Mouse (Mus musculus): ENCODE results near the gene Gm9821.

Gm9821 gene

DNA sequence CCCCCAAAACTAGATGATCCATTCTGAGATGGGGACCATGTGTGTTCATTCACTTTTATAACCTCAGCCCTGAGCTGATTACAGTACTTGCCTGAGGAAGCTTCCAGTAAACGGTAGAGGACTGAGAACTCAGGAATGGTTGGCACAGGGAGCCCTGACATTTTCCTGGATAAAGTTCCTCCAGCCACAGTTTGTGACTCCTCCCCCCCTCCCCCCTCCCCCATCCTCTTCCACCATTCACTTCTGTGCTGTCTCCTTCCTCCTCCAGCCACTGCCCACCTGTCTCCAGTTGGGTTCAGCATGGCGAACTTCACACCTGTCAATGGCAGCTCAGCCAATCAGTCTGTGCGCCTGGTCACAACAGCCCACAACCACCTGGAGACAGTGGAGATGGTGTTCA lies 18.6 kb upstream of the Gm9821 start, which contains the start of gene Chrm4:
Gene Chrm4 (plus strand): TSS at position 301 of the 400 bp plus-strand sequence.
- in situ Hi-C loops (cut with MboI) = no loop called here

DNA sequence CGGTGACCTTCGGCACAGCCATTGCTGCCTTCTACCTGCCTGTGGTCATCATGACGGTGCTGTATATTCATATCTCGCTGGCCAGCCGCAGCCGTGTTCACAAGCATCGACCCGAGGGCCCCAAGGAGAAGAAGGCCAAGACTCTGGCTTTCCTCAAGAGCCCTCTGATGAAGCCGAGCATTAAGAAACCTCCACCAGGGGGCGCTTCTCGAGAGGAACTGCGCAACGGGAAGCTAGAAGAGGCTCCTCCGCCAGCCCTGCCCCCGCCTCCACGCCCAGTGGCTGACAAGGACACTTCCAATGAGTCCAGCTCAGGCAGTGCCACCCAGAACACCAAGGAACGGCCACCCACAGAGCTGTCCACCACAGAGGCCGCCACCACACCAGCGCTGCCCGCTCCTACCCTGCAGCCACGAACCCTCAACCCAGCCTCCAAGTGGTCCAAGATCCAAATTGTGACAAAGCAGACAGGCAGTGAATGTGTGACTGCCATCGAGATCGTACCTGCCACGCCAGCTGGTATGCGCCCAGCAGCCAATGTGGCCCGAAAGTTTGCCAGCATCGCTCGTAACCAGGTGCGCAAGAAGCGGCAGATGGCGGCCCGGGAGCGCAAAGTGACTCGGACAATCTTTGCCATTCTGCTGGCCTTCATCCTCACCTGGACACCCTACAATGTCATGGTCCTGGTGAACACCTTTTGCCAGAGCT lies 17.5 kb upstream of the Gm9821 start:
- in situ Hi-C loops (cut with MboI) = no loop called here

DNA sequence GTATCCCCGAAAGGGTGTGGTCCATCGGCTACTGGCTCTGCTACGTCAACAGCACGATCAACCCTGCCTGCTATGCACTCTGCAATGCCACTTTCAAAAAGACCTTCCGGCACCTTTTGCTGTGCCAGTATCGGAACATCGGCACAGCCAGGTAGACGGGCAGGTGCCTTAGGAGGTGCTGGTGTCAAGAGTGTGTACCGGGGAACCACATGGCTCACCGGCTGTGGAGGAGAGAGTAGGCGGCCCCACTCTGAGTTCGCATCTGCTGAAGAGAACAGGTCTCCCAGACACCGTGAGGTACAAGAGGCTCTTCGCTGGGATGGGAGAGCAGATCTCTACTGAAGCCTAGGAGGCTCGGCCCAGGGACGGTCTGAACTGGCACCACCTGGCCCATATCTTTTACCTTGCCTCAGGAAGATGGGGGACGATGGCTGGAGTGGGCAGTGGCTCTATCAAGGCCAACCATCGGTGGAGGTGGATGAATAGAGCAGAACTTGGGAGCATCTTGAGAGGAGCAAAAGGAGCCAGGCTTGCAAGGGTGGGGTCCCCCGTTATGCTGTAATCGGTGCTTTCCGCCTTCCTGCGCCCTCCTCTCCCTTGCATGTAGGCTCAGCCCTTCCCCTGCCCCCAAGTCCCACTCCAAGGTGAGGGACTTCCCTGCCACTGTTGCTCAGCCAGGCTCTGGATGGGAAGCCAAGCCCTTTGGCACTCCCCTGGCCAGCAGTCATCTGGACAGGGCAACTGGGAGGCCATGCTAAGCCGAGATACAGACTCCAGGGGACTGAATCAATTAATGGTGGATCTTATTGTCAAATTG lies 16.8 kb upstream of the Gm9821 start:
- in situ Hi-C loops (cut with MboI) = no loop called here

DNA sequence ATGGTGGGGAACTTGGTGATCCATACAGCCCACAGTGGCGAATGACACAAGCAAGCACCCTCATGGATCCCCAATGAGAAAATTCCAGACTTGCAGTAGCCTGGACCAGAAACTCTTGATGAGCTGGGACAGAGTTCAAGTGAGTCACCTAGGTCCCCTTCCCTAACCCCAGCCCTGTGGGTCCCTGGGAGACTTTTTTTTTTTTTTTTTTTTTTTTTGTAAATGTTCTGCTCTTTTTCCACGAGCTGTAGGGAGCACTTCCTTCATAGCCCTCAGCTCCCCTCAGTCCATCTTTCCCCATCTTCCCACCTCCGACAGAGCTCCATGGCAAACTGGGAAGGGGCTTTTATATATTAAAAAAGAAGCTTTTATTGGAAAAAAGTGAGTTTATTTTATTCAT lies 16.0 kb upstream of the Gm9821 start:
- in situ Hi-C loops (cut with MboI) = no loop called here

DNA sequence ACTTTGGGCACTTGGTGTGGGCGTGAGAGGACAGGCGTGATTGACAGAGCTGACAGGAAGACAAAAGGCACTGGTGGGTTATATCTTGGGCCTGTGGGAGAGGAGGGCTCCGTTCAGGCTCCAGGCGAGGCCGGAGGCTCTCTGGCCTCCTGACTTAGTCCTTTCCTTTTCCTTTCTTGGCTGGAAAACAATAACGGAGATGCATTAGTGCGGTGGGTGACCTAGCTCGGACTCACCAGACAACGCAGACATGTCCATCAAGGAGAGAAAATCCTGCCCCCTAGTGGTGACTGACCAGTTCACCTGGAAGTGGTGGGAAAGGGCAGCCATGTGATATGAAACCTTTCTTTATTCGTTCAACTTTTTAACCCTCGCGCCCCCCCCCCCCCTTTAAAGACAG lies 15.6 kb upstream of the Gm9821 start:
- in situ Hi-C loops (cut with MboI) = no loop called here

DNA sequence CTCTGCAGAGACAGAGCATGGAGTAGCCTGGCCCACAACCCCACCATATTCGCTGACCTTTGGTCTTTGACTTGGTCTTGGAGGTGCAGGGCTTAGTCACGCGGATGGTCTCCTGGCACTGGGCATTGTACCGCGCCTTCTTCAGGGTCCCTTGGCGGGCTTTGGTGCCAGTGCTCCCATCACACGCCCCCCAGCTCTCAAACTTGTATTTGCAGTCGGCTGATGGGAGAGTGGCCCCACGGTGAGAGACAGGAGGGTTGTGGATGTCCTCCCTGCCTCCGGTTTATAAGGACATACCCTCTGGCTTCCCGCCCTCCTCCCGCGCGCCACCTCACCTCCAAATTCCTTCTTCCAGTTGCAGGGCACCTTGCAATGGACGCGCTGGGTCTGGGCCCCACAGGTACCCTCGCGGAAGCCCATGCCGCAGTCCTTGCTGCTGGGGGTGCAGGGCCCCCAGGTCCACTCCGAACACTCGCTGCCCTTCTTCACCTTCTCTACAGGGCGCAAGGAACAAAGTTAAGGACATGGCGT lies 14.7 kb upstream of the Gm9821 start:
- in situ Hi-C loops (cut with MboI) = no loop called here

DNA sequence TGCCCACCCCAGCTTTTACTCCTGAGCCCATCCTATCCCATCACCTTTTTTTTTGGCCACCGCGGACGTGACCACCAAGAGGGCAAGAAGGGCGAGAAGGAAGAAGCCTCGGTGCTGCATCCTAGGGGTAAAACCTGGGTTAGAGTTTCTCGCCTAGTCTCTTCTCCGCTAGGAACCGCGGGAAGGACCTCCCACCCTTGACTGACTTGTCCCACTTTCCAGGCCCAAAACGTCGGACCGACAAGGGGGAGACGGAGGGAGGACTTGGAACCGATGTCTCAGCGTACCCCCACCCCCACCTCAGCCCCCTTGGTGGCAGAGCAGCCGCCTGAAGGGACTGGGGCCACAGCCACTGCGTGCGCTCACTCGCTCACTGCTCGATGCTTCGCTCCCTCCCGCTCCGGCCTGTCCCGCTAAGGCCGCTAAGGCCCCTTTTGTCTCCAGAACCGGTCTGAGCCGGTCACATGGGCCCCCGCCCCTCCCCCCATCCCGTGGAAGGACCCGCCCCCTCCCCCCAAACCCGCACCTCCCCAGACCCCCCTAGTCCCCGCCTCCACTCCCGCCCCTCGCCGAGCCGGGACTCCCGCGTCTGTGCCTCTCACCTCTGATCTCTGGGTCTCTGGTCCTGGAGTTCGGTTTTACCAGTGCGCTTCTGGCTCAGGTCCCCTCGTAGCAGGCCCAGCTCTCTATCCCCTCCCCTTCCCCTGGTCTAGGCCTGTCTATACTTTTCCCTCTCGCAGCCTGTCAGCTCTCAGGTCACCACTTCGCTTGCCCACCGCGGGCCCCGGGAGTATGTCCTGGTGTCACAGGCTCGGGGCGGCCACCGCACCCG lies 14.0 kb upstream of the Gm9821 start:
- in situ Hi-C loops (cut with MboI) = no loop called here

DNA sequence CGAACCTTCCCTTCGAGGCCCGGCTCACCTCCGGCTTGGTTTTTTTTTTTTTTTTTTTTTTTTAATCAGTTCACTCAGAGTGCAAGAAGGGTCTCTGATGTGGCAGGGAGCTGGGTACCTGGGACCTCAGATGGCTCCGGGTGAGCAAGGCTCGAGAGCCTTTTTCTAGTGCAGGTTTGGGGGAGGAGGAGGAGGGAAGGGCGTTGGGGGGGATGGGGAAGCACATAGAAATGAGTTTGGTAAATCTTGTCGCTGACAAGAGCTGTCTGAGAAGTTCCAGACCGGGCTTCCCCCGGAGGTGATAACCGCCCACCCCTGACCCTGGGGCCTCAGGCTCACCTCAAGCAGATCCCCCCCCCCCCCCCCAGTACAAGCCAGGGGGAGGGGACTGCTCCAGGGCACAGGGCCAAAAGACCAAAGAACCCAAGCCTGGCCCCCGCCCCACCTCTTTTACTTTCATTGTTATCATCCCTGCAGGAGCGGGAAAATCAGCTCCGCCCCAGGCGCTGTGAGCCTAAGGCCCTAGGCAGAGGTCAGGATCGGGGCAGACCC lies 13.3 kb upstream of the Gm9821 start, which contains the start of gene Mdk:
Gene Mdk (minus strand): TSS at position 138 of the 552 bp plus-strand sequence.
- in situ Hi-C loops (cut with MboI) = no loop called here

DNA sequence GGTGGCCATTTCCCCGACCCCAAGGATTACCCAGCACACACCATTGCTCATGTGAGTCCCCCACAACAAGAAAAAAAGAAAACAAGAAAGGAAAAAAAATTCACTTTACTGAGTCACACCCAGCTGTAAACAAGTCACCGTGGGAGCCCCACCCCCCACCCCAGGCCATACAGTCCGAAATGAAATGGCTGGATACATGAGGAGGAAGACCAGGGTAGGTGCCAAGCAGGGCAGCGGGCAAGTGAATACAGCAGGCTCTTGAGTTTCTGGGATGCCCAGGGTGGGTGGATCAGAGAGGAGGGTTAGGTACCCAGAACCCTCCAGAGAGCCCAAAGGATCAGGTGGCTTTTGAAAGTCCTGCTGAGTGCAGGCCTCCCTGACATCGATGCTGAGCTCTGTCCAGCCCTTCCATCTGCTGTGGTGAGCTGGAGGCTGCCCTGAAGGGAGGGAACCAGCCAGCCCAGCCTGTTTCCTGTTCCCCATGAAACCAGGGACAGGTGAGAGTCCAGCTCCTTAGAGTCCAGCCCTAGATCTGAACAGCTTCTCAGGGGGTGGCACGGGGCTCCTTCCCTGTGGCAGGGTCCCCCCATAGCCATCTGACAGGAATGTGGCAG lies 12.7 kb upstream of the Gm9821 start:
- in situ Hi-C loops (cut with MboI) = no loop called here

DNA sequence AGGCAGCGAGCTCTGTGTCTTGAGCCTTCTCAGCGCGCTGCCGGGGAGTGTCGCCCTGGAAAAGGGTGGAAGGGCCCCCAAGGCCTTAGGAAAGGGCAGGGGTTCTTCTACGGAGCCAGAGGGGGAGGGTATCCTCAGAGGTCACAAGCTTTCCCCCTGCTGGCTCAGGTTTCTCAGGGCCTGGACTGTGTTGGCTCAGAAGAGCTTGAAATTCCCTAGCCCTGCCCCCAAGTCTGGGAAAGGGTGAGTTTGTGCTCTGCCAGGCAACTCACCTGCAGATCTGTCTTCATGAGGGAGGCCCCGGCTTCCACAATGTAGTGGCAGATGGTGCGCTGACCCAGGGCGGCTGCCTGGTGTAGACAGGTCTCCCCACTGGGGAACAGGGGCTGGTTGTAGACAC lies 12.0 kb upstream of the Gm9821 start:
- in situ Hi-C loops (cut with MboI) = no loop called here

DNA sequence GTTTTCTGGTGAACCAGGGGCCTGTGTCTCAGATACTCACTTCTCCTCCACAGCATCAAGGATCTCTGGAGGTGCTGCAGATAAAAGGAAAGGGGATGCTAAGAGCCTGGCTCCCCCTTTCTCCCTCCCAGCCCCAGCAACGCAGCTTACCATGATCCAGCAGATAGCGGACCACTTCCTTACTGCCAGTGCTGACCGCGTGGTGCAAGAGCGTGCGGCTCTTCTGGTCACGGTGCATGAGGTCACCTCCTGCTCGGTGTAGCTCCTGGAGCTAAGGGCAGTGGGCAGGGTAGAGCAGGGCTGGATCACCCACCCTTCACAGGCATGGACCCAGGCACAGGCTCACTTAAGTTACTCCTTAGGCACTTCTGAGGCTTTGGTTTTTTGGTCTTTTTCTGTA lies 11.5 kb upstream of the Gm9821 start:
- in situ Hi-C loops (cut with MboI) = no loop called here

DNA sequence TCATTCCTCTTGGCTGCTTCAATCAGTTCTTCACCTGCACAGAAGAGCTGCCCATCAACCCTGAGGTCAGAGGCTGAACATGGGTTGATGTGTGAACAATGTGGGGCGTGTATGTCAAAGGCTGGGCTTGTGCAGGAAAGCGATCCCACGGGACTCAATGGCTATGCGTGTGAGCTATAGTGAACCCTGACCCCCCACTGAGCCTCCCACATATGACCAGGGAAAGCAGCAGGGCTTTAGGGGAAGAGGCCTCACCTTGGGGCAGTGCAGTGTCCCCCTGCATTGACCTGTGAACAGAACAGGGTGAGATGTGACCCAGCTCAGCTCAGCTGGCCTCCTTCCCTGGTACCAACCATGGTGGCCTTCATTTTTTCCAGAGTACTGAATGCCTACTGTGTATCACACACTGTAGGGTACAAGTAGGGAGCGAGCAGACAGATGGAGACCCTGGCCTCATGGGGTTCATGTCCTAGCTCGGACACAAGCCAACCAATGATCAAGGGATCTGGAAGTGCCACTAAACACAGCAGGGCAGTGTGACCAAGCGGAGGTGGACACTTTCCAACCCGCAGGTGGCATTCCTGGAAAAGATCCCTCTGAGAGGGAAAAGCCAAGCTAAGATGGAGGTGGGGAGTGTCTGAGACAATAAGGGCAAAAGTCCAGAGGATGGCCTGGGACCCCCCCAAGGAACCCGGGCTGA lies 10.5 kb upstream of the Gm9821 start:
- in situ Hi-C loops (cut with MboI) = no loop called here

DNA sequence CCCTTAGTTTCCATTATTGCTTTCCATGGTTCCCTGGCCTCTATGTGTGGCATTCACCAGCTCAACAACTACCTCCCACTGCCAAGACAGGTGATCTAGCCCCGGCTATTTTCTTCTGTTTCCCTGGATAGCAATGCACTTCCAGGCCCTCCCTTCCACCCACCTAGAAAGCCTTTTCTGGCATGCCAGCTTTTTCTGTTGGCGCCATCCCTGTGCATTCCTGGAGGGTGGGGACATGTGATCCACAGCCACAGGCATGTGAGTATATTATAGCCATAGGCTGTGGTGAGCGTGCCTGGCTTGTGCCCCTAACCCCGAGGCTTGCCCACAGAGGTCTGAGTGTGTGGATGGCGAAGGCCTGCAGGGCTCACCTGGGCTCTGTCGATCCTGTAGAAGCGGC lies 9.3 kb upstream of the Gm9821 start:
- in situ Hi-C loops (cut with MboI) = no loop called here

DNA sequence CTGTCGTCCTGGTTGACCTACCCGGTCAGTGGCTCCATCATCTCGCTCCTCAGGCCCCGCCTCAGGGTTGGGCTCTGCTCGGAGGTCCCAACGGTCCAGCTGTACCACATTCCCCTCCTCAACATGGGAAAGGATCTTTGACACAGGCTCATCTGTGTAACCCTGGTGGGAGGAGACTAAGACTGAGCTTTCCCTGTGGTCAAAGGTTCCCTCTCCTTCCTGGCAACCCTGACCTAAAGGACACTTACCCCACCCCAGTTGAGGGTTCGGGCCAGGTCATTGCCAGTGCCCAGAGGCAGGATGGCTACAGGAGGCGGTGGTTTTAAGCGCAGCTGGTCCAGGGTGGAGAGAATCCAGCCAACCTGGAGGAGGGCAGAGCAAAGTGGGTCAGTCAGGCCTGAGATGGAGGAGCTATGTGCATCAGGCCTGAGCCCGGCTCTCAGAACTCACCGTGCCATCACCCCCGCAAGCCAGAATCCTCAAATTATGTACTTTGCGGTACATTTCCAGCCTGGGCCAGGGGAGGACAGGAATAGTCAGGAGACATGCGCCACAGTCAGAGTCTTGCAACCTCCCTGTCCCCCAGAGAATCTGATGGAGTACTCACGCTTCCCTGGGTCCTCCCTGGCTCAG lies 6.1 kb upstream of the Gm9821 start:
- in situ Hi-C loops (cut with MboI) = no loop called here

DNA sequence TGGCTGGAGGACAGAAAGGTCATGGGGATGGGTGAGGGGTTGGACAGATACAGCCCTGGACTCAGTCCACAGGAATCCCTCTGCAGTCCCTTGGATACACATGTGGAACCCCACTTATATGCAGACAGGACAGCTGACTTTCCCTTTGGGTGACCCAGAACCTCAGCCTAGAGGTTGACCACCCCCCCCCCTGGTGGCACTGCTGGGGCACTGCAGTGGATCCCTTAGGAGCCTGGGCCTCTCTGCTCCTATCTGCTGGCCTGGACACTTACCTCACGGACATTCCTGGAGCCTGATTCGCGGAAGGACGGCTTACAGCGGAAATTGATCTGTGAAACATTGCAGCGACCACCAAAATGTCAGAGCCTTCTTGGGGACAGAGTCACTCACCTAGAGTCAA lies 3.1 kb upstream of the Gm9821 start:
- in situ Hi-C loops (cut with MboI) = no loop called here

DNA sequence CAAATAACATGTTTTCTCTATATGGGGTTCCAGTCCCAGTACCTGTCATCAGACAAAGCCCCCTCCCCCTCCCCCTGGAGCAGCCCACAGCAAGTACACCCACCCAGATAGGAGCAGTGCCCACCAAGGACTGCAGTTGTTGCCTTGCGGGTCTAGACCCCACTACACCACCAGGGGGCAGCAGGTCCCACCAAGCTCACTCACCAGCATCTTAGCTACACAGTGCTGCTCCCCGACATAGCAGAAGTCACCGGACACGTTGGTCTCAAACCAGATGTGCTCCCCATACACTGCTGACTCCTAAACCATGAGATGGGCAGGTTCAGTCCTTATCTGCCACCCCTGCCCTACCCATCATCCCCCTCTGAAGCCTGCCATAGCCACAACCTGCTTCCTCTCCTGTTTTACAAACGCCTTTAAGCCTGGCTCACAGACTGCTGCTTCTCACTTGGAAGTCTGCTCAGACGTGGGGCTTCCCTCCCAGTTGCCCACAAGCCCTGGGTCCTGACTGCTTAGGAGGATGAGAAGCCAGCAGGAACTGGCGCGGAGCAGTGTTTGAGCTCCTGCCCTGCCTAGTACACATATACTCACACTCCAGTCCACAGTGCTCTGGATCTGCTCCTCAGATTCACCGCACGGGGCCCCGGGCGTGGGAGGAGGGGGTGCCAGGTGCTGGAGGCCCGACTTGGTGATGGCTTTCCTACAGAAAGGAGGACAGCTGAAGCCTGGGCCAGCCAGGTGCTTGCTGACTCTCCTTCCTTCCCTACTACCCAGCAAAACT lies 1.1 kb upstream of the Gm9821 start:
- in situ Hi-C loops (cut with MboI) = no loop called here

DNA sequence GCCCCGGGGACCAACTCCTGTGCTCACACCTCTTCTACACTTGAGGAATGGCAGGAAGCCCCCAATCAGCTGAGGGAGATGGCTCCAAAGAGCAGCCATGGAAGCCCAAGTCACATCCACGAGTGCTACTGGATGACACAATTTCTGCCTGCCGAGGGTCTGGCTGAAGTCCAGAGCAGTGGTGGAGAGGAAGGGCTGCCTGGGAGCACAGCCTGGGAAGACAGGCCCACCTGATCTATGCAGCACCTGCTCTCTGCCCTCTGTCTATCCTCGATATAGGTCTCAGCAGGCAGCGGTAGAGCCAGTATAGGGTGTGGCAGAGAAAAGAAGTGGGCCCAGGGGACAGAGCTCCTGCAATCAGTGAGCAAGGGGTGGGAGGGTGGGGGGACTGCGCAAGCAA lies 1.3 kb downstream of the Gm9821 start:
- in situ Hi-C loops (cut with MboI) = no loop called here

DNA sequence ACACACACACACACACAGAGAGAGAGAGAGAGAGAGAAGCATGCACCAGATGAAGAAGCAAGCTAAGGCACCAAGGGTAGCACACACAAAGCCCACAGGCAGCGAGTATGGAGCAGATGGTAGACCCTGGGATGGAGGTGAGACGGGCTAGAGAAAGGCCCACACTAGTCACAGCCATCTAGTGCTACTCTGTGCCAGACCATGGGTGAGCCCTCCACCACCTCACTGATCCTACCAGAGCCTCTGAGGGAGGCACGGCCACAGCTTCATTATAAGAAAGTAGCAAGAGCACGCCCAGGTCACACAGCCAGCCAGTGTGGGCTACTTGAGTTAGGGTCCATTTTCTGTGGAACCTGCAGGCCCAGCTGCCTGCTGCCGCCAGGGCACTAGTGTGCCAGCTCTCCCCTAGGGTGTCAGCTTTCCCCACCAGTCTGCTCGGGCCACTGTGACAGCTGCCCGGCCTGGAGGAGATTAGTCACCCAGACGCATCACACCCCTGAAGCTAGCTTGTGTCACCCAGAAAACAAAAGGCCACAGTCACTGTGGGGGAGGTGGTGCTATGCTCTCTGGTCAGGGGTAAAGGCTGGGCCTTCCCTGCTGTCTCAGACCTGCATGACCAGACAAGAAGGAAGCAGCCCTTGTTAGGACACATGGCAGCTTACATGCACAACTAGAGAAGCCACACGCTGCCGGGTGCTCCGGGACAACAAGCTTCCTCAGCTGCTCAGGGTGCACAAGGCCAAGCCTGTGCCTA lies 2.1 kb downstream of the Gm9821 start:
- in situ Hi-C loops (cut with MboI) = no loop called here

DNA sequence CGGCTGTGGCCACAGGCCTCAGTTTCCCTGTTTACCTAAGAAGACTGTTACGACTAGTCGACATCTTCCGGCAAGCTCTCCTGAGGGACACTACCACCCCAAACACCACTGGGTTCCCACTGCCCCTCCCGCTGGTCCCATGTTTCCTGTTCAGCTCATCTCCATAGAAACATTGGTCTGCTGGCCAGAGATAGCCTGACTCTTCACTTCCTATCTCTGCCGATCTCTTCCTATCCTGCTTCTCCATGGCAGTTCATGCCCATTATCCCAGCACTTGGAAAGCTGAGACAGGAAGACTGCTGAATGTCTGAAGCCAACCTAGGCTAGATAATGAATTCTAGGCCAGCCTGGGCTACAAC lies 2.6 kb downstream of the Gm9821 start:
- in situ Hi-C loops (cut with MboI) = no loop called here
